Mouse (Mus musculus) lung, embryonic 14.5 days (tissue): ENCODE data around the gene Clic5. TPM values are rescaled to one million over a fixed set of nuclear protein-coding genes. Genes with fewer than 3 reads are reported as not detected.

ENCODE experiments used
- ATAC-seq: fragments of 200-750 bp; cut with Nextera tagmentation; 2 replicates; pipeline ENCODE4 v1.8.0; 2017; ENCODE audit warnings: mild to moderate bottlenecking, moderate TSS enrichment, moderate library complexity; ENCODE audit not compliant: insufficient read depth
- DNase-seq: peaks from one replicate; pipeline ENCODE4 v3.0.0-alpha.2; 2015
- H3K27ac ChIP-seq: fragments of 300-500 bp; sonication (generic); 2 replicates; pipeline ENCODE4 v1.5.1; 2014; ENCODE audit warnings: low read depth, mild to moderate bottlenecking, moderate library complexity
- H3K27me3 ChIP-seq: fragments of 300-500 bp; sonication (generic); 2 replicates; pipeline ENCODE4 v1.6.1; 2014; ENCODE audit warnings: low read length, control low read depth; ENCODE audit not compliant: insufficient read depth
- H3K36me3 ChIP-seq: fragments of 300-500 bp; sonication (generic); 2 replicates; pipeline ENCODE4 v1.6.1; 2014; ENCODE audit warnings: control low read depth; ENCODE audit not compliant: insufficient read depth
- H3K4me1 ChIP-seq: fragments of 300-500 bp; sonication (generic); 2 replicates; pipeline ENCODE4 v1.6.1; 2014; ENCODE audit warnings: antibody characterized with exemption, control low read depth; ENCODE audit not compliant: insufficient read depth
- H3K4me2 ChIP-seq: fragments of 300-500 bp; sonication (generic); 2 replicates; pipeline ENCODE4 v1.6.1; 2014; ENCODE audit warnings: mild to moderate bottlenecking
- H3K4me3 ChIP-seq: fragments of 300-500 bp; sonication (generic); 2 replicates; pipeline ENCODE4 v1.5.1; 2014; ENCODE audit warnings: low read depth, low read length
- H3K9ac ChIP-seq: fragments of 300-500 bp; sonication (generic); 2 replicates; pipeline ENCODE4 v1.6.1; 2014
- H3K9me3 ChIP-seq: fragments of 300-500 bp; sonication (generic); 2 replicates; pipeline ENCODE4 v1.6.1; 2016; ENCODE audit warnings: low read depth, low read length, control low read depth
- CTCF ChIP-seq: IDR thresholded peaks from 2 replicates; pipeline ENCODE4 v1.5.1; 2016; ENCODE audit warnings: antibody characterized with exemption, low read depth
- WGBS: fragments of 180-500 bp; shearing (Covaris S2); extraction: QIAGEN DNeasy Blood & Tissue Kit; methylation state at CpG from one replicate; pipeline ENCODE4 v1.1.7; 2014; 5-methylcytosine and 5-hydroxymethylcytosine counted together
- polyA plus RNA-seq: library from polyadenylated mRNA; unstranded; fragments of >200 nt; fragmentation: Nextera tagmentation; extraction: Ambion mirVana; gene quantifications from 2 replicates; pipeline ENCODE4 v1.2.1, GENCODE M21; 2014

Clic5 gene
- polyA plus RNA-seq, 1 experiment from 2014 or later: 3.3 TPM

- no peak overlapping the region for H3K4me3 ChIP-seq
Observed at GRCm38 (mm10) chr17:44327279-44328146, 139.1 kb downstream of the Clic5 start.

GRCm38 (mm10) chr17:44328147-44328482, 139.7 kb downstream of the Clic5 start:
- no peaks in the 10 kb centered on the region for H3K36me3 ChIP-seq
- WGBS: 44% methylated on average over 5 of the region's 5 CpGs
- no peaks in the 10 kb centered on the region for H3K27me3 ChIP-seq
- no peak overlapping the region for H3K9ac ChIP-seq
- no peaks in the 10 kb centered on the region for H3K9me3 ChIP-seq
- ATAC-seq (no peak), DNase-seq (peak; percentile 36)
- TF ChIP-seq CTCF: no peak
- no peak overlapping the region for H3K4me3 ChIP-seq
- peak overlapping the region; percentile 42 for H3K4me2 ChIP-seq
- no peak overlapping the region for H3K27ac ChIP-seq
- H3K4me1 ChIP-seq: 0 out of 2 replicates have a peak, but pooled peaks cover 3% of the 10 kb centered on the region

More at GRCm38 (mm10) chr17:44327279-44328146, 139.1 kb downstream of the Clic5 start:
- Histone ChIP-seq H3K4me1 (0 out of 2 replicates have a peak, but pooled peaks cover 3% of the 10 kb centered on the region), H3K4me2 (peak overlapping the region; percentile 42), H3K36me3 (no peaks in the 10 kb centered on the region), H3K27me3 (no peaks in the 10 kb centered on the region), H3K9ac (no peak overlapping the region), H3K9me3 (no peaks in the 10 kb centered on the region), H3K27ac (no peak overlapping the region)
- no peak for TF ChIP-seq CTCF
- ATAC-seq (no peak), DNase-seq (peak; percentile 12)
- 33% methylated on average over 10 of the region's 10 CpGs for WGBS

Other genes starting within 250 kb of the Clic5 start
- 8.9 and 11.3 TPM in 2 replicates for gene Enpp5, start 109.8 kb upstream of the Clic5 start, polyA plus RNA-seq
- gene Enpp4, start 82.8 kb upstream of the Clic5 start, polyA plus RNA-seq: 4.8 and 5.7 TPM in 2 replicates